Comparison of ENCODE assay signal across 8 mouse cellular contexts in genomic region chr17:27825984-27826905, GRCm38 (mm10). TPM values are rescaled to one million over a fixed set of nuclear protein-coding genes. Genes with fewer than 3 reads are reported as not detected.
A peak's percentile ranks its signal among the peaks of the same experiment; 100 is the strongest.
DNase-seq lines count a peak whose midpoint lies in the region.

No protein-coding gene starts in this region.

- H3K4me1 ChIP-seq in forebrain, embryonic 10.5 days = peaks cover 28% of the 10 kb centered on the region

- peak overlapping the region; percentile 84 for H3K27ac ChIP-seq in forebrain, embryonic 10.5 days

- no peaks in the 10 kb centered on the region for H3K36me3 ChIP-seq in forebrain, embryonic 10.5 days (replicated peaks)

- WGBS in forebrain, embryonic 10.5 days = 5% methylated on average over 22 of the region's 22 CpGs

- H3K27me3 ChIP-seq in forebrain, embryonic 10.5 days (ENCODE audit: poor library complexity, severe bottlenecking) = no peaks in the 10 kb centered on the region

- intact Hi-C loops in heart, postnatal 14 days (cut with DNase I) = no loop called here

- no peaks in the 10 kb centered on the region for H3K9me3 ChIP-seq in forebrain, embryonic 10.5 days

- peak; percentile 92 for DNase-seq in A20 (ENCODE audit: low read depth, low spot score)
- DNase-seq in adrenal gland, adult 2 months = peak; percentile 90
- DNase-seq in forebrain, embryonic 10.5 days (ENCODE audit: extremely low spot score, low spot score) = peak; percentile 56
- DNase-seq in heart, postnatal 14 days = peak; percentile 49 to 53
- peak; percentile 88 to 92 for DNase-seq in kidney, postnatal 4 days
- DNase-seq in lung, postnatal 14 days = peak; percentile 77
- peak; percentile 51 for DNase-seq in ovary, postnatal 14 days (ENCODE audit: low spot score)
- DNase-seq in thymus, postnatal 25 days = peak; percentile 81

- peak overlapping the region; percentile 50 for H3K4me3 ChIP-seq in forebrain, embryonic 10.5 days

RNA-seq across cellular contexts. Expression of gene D17Wsu92e, which starts 5.8 kb away (rescaled TPM):
- total RNA-seq in adrenal gland, adult 2 months (2021) = 100 to 1,000 TPM; 159 to 164 TPM
- 113 and 145 TPM in 2 replicates for polyA plus RNA-seq in adrenal gland, adult 2 months (2012; rRNA removed)
- polyA plus RNA-seq in forebrain, embryonic 10.5 days (2016; fragmentation: Nextera tagmentation; extraction: Ambion mirVana) = 12.4 and 13.5 TPM in 2 replicates
- total RNA-seq in heart, postnatal 14 days (2021) = 100 to 1,000 TPM; 114 to 117 TPM

RNA-seq across cellular contexts. Expression of gene Snrpc, which starts 11.7 kb away (rescaled TPM):
- 10 to 100 TPM; 74.5 to 79.8 TPM for total RNA-seq in adrenal gland, adult 2 months (2021)
- 180 and 188 TPM in 2 replicates for polyA plus RNA-seq in adrenal gland, adult 2 months (2012; rRNA removed)
- polyA plus RNA-seq in forebrain, embryonic 10.5 days (2016; fragmentation: Nextera tagmentation; extraction: Ambion mirVana) = 413 and 428 TPM in 2 replicates
- total RNA-seq in heart, postnatal 14 days (2021) = 10 to 100 TPM; 61.8 to 70.0 TPM

RNA-seq across cellular contexts. Expression of gene Uhrf1bp1, which starts 30.0 kb away (rescaled TPM):
- total RNA-seq in adrenal gland, adult 2 months (2021) = 10 to 100 TPM; 25.2 to 38.7 TPM
- polyA plus RNA-seq in adrenal gland, adult 2 months (2012; rRNA removed) = 14.1 and 15.0 TPM in 2 replicates
- 8.5 and 9.3 TPM in 2 replicates for polyA plus RNA-seq in forebrain, embryonic 10.5 days (2016; fragmentation: Nextera tagmentation; extraction: Ambion mirVana)
- 10 to 100 TPM; 14.3 to 18.7 TPM for total RNA-seq in heart, postnatal 14 days (2021)

Comparison
In these comparisons a context has a peak if more than half of its experiments do, and no peak if none do; other contexts are left out.
1. Peak in every context shown above with its lines: DNase-seq, H3K4me3 ChIP-seq and H3K27ac ChIP-seq.